Mouse (Mus musculus): ENCODE results near the gene Tmem236. TPM values are rescaled to one million over a fixed set of nuclear protein-coding genes. Genes with fewer than 3 reads are reported as not detected.

The Tmem236 gene
- total and polyA plus RNA-seq, 3 experiments = 0.05 TPM; not detected in 2

- Histone ChIP-seq H3K4me1 (ENCODE audit: control insufficient read depth in 1 of 2, insufficient read depth in 2 of 2) (no peaks in the 10 kb centered on the region), H3K4me2 (ENCODE audit: insufficient read depth, low read depth, poor library complexity, severe bottlenecking) (no peak overlapping the region), H3K9ac (ENCODE audit: insufficient read depth, low read depth) (no peak overlapping the region), H3K79me2 (replicated peaks; ENCODE audit: control insufficient read depth, extremely low read depth, insufficient read depth, poor library complexity, severe bottlenecking) (no peaks in the 10 kb centered on the region), H3K27ac (ENCODE audit: insufficient read depth, low read depth) (no peak overlapping the region), H3K9me3 (replicated peaks; ENCODE audit: low read length) (no peaks in the 10 kb centered on the region), H3K4me3 (replicated peaks in 1 of 3; ENCODE audit: low read depth in 2 of 3, low read length in 2 of 3, poor library complexity in 1 of 3) (no peak overlapping the region), H3K36me3 (replicated peaks in 1 of 2; ENCODE audit: control insufficient read depth in 1 of 2, insufficient read depth in 1 of 2, low read length in 1 of 2) (peaks cover 15 to 54% of the 10 kb centered on the region in 2 experiments), H3K27me3 (replicated peaks) (no peaks in the 10 kb centered on the region)
- TF ChIP-seq UBTF (IDR thresholded peaks at IDR 0.05; ENCODE audit: low read depth, low read length) (no peak), ZC3H11A (IDR thresholded peaks at IDR 0.05; ENCODE audit: low read depth, low read length) (no peak), PAX5 (IDR thresholded peaks at IDR 0.05; ENCODE audit: low read length) (no peak), KAT2A (IDR thresholded peaks at IDR 0.05; ENCODE audit: insufficient replicate concordance, low read length) (no peak), MYC (IDR thresholded peaks at IDR 0.05; ENCODE audit: low read depth, low read length) (no peak), SMC3 (IDR thresholded peaks at IDR 0.05; ENCODE audit: low read depth, low read length) (no peak)
- no peak for DNase-seq (ENCODE audit: extremely low read depth)
- in situ Hi-C loops (cut with MboI; ENCODE audit: low pct_ligation_motif_present, low pct_unique_long_range_greater_than_20kb, low sequenced_read_pairs) (loop anchor here (10.0 kb wide), 1 partner anchor 76 kb away; the partner anchor contains the start of gene Hacd1), dilution Hi-C loops (cut with MboI; ENCODE audit: extremely low pct_ligation_motif_present, extremely low pct_unique_long_range_greater_than_20kb, low sequenced_read_pairs) (no loop called here)
These were observed 43.5 kb upstream of the Tmem236 start for GRCm38 (mm10) chr2:14130641-14131339.

- no peak overlapping the region for H3K4me2 ChIP-seq (ENCODE audit: insufficient read depth, low read depth, poor library complexity, severe bottlenecking)
- H3K79me2 ChIP-seq (replicated peaks; ENCODE audit: control insufficient read depth, extremely low read depth, insufficient read depth, poor library complexity, severe bottlenecking) = no peaks in the 10 kb centered on the region
- no peak overlapping the region for H3K4me3 ChIP-seq (replicated peaks in 1 of 3; ENCODE audit: low read depth in 2 of 3, low read length in 2 of 3, poor library complexity in 1 of 3)
- in situ Hi-C loops (cut with MboI; ENCODE audit: low pct_ligation_motif_present, low pct_unique_long_range_greater_than_20kb, low sequenced_read_pairs) (loop anchor here (10.0 kb wide), 1 partner anchor 78 kb away; the partner anchor contains the start of gene Hacd1), dilution Hi-C loops (cut with MboI; ENCODE audit: extremely low pct_ligation_motif_present, extremely low pct_unique_long_range_greater_than_20kb, low sequenced_read_pairs) (no loop called here)
- no peaks in the 10 kb centered on the region for H3K4me1 ChIP-seq (ENCODE audit: control insufficient read depth in 1 of 2, insufficient read depth in 2 of 2)
- H3K9me3 ChIP-seq (replicated peaks; ENCODE audit: low read length) = no peaks in the 10 kb centered on the region
- DNase-seq (ENCODE audit: extremely low read depth) = no peak
- TF ChIP-seq UBTF (IDR thresholded peaks at IDR 0.05; ENCODE audit: low read depth, low read length) (no peak), IRF4 (IDR thresholded peaks at IDR 0.05; ENCODE audit: low read depth, low read length) (no peak), CHD2 (IDR thresholded peaks at IDR 0.05; ENCODE audit: low read length) (no peak), ZC3H11A (IDR thresholded peaks at IDR 0.05; ENCODE audit: low read depth, low read length) (no peak), CHD1 (IDR thresholded peaks at IDR 0.05; ENCODE audit: low read depth, low read length) (no peak), E2F4 (IDR thresholded peaks at IDR 0.05; ENCODE audit: insufficient replicate concordance, low read depth, low read length) (no peak), NELFE (IDR thresholded peaks at IDR 0.05; ENCODE audit: low read depth, low read length) (no peak)
- H3K9ac ChIP-seq (ENCODE audit: insufficient read depth, low read depth) = no peak overlapping the region
- no peaks in the 10 kb centered on the region for H3K27me3 ChIP-seq (replicated peaks)
- peaks cover 13 to 53% of the 10 kb centered on the region in 2 experiments for H3K36me3 ChIP-seq (replicated peaks in 1 of 2; ENCODE audit: control insufficient read depth in 1 of 2, insufficient read depth in 1 of 2, low read length in 1 of 2)
- no peak overlapping the region for H3K27ac ChIP-seq (ENCODE audit: insufficient read depth, low read depth)
These were observed 41.6 kb upstream of the Tmem236 start for GRCm38 (mm10) chr2:14132468-14133326.
